Mouse (Mus musculus) adrenal gland, adult 10 weeks (tissue): ENCODE data around the gene Krtap4-2. TPM values are rescaled to one million over a fixed set of nuclear protein-coding genes. Genes with fewer than 3 reads are reported as not detected.

Experiments
- polyA plus RNA-seq: library from polyadenylated mRNA; stranded (reverse); fragments of 350-450 nt; fragmentation: Illumina TruSeq; extraction: RNeasy Lipid Tissue Mini Kit (QIAGEN cat#74804); gene quantifications from one replicate; pipeline ENCODE4 v1.2.3, GENCODE M21; 2014; ENCODE audit warnings: low read depth, low replicate concordance

Gene Krtap4-2
- polyA plus RNA-seq: not detected

DNA sequence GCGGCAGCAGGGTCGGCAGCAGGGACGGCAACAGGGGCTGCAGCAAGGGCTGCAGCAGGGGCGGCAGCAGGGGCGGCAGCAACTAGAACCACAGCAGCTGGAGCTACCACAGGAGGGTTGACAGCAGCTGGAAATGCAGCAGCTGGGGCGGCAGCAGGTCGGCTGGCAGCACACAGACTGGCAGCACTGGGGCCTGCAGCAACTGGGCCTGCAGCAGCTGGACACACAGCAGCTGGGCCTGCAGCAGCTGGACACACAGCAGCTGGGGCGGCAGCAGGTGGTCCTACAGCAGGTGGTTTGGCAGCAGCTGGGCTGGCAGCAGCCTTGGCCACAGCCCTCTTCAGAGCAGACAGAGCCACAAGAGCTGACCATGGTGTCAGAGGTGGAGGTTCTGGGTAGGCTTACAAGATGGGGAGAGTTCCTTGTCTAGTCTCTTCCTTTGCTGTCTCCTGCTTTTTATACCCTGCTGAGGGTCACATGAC, at the start of gene Krtap4-2:
Gene Krtap4-2, minus strand, starts transcription at position 432 of the 482 bp plus-strand sequence.

DNA sequence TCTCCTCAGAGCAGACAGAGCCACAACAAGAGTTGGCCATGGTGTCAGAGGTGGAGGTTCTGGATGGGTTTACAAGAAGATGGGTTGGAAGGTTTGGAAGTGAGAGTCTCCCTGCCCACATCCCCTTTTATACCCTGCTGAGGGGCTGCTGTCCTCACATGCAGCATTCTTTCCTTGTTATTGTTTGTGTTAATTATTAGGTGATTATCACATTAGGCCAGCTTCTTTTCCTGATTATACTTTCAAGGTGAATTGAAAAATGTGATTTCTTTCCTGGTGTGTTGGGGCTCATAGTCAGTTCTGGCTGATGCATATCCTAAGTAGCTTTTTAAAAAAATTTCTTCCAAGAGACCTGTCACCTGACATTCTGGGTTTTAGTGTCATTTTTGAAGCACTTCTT, 31.0 kb upstream of the Krtap4-2 start, which contains the start of gene Krtap4-6:
Gene Krtap4-6, minus strand, starts transcription at position 101 of the 400 bp plus-strand sequence.

GRCm38 (mm10) chr11:99658467-99659010, 23.7 kb upstream of the Krtap4-2 start, which contains the start of gene Gm11563:
Gene Gm11563 (minus strand): TSS chr11:99658960.

GRCm38 (mm10) chr11:99650136-99650535, 15.3 kb upstream of the Krtap4-2 start, which contains the start of gene Gm11555:
Gene Gm11555 (minus strand): TSS chr11:99650236.

GRCm38 (mm10) chr11:99643635-99644139, 8.8 kb upstream of the Krtap4-2 start, which contains the start of gene Krtap4-7:
Gene Krtap4-7 (minus strand): TSS chr11:99644089.

DNA sequence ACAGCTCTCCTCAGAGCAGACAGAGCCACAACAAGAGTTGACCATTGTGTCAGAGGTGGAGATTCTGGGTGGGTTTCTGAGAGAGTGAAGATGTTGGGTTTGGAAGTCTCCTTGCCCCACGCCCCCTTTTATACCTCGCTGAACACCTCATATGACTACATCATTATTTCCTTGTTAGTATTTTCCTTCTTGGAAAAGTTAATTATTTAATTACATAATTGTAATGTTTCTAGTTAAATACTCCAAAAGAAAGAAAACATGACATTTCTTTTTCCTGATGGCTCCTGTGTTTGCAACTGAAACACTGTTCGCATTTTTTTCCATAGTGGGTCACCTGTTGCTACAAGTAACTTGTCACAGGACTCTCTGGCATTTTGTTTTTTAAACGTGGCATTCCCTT, 6.7 kb downstream of the Krtap4-2 start, which contains the start of gene Krtap4-1:
Gene Krtap4-1, minus strand, starts transcription at position 101 of the 400 bp plus-strand sequence.

DNA sequence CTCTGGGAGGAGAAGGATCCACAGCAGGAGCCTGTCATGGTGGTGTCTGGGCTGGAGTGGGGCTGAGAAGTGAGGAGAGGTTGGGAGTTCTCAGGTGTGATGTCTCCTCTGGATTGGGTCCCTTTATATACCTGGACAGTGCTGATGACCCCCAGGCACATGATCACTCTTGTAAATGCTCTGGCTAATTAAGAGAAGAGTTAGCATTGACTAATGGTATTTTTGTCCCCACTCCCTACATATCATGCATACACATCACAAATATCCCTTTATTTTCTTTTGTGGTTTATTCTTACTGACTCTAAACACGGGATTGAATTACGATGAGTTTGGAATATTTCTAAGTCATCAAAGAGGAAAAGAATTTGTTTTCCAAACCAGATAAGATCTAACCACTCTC, 14.5 kb downstream of the Krtap4-2 start, which contains the start of gene Gm11562:
Gene Gm11562, minus strand, starts transcription at position 101 of the 400 bp plus-strand sequence.

DNA sequence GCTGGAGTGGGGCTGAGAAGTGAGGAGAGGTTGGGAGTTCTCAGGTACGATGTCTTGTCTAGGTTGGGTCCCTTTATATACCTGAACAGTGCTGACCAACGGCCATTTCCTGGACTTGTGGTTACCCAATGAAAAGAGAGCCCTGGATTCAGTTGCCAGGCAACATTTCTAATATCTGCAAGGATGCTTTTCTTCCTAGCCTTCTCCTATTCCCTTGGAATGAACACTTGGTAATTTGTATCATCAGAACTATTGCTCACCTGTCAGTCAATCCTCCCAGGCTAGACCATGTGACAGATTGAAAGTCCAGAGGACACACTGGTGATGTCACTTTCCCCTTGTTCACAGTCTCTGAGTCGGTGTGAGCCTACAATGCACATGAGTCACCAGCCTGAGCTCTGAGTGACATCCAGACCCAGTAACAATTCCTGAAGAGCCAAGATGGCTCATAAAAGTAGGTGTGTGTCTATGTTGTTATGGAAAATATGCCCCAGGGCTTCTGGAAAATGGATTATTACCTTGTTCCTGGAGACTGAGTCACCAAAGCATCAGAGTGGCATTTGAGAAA, 20.0 kb downstream of the Krtap4-2 start, which contains the start of gene Krtap2-4:
Gene Krtap2-4, minus strand, starts transcription at position 51 of the 568 bp plus-strand sequence.

DNA sequence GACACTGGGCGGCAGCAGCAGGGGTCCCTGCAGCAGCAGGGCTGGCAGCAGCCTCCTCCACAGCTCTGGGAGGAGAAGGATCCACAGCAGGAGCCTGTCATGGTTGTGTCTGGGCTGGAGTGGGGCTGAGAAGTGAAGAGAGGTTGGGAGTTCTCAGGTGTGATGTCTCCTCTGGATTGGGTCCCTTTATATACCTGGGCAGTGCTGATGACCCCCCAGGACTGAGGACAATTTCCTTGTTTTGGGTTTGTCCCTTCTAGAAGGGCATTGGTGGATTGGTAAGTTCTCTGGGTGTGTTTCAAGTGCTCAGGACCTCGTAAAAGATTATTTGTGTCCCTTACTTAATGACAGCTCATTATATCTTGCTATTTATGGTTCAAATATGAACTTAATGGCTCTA, 24.8 kb downstream of the Krtap4-2 start, which contains the start of gene Gm11937:
Gene Gm11937, minus strand, starts transcription at position 101 of the 400 bp plus-strand sequence.

GRCm38 (mm10) chr11:99603208-99603607, 31.7 kb downstream of the Krtap4-2 start, which contains the start of gene Gm11938:
Gene Gm11938 (minus strand): TSS chr11:99603308.

GRCm38 (mm10) chr11:99597742-99598141, 37.1 kb downstream of the Krtap4-2 start, which contains the start of gene Krtap9-3:
Gene Krtap9-3 (minus strand): TSS chr11:99598105.

DNA sequence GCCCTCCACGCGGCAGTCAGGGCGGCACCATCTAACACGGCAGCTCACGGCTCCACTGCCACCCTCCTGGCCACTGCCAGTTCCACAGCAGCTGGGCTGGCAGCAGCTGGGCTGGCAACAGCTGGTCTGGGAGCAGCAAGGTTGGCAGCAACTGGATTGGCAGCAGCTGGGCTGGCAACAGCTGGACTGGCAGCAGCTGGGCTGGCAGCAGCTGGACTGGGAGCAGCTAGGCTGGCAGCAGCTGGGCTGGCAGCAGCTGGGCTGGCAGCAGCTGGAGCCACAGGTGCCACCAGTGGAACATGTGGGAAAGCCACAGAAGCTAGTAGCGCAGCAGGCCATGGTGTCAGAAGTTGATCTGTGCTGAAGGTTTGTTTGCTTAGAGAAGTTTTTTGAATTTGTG, 43.9 kb downstream of the Krtap4-2 start, which contains the start of gene Krtap1-3:
Gene Krtap1-3, minus strand, starts transcription at position 359 of the 400 bp plus-strand sequence.

Other genes with a start within 250 kb of the Krtap4-2 start
- 14.8 TPM for gene Krt10, start 245.7 kb downstream of the Krtap4-2 start, polyA plus RNA-seq
- not detected for gene Krt12, start 212.8 kb downstream of the Krtap4-2 start, polyA plus RNA-seq
- gene Krt20, start 196.9 kb downstream of the Krtap4-2 start, polyA plus RNA-seq: not detected
- not detected for gene Krt23, start 141.9 kb downstream of the Krtap4-2 start, polyA plus RNA-seq
- gene Krt39, start 113.7 kb downstream of the Krtap4-2 start, polyA plus RNA-seq: not detected
- gene Krt40, start 91.9 kb downstream of the Krtap4-2 start, polyA plus RNA-seq: not detected
- not detected for gene Krtap3-3, start 84.2 kb downstream of the Krtap4-2 start, polyA plus RNA-seq
- not detected for gene Krtap3-2, start 78.2 kb downstream of the Krtap4-2 start, polyA plus RNA-seq
- not detected for gene Gm11939, start 75.6 kb downstream of the Krtap4-2 start, polyA plus RNA-seq
- gene Krtap3-1, start 68.5 kb downstream of the Krtap4-2 start, polyA plus RNA-seq: not detected
- not detected for gene Krtap1-5, start 54.1 kb downstream of the Krtap4-2 start, polyA plus RNA-seq
- not detected for gene Krtap1-4, start 51.4 kb downstream of the Krtap4-2 start, polyA plus RNA-seq
- gene Krtap1-3, start 43.7 kb downstream of the Krtap4-2 start, polyA plus RNA-seq: not detected
- not detected for gene Krtap9-3, start 37.0 kb downstream of the Krtap4-2 start, polyA plus RNA-seq
- gene Gm11938, start 31.8 kb downstream of the Krtap4-2 start, polyA plus RNA-seq: not detected
- not detected for gene Gm11937, start 24.9 kb downstream of the Krtap4-2 start, polyA plus RNA-seq
- not detected for gene Krtap2-4, start 20.2 kb downstream of the Krtap4-2 start, polyA plus RNA-seq
- gene Gm11562, start 14.6 kb downstream of the Krtap4-2 start, polyA plus RNA-seq: not detected
- gene Krtap4-1, start 6.8 kb downstream of the Krtap4-2 start, polyA plus RNA-seq: not detected
- gene Krtap4-7, start 9.0 kb upstream of the Krtap4-2 start, polyA plus RNA-seq: not detected
- gene Gm11555, start 15.2 kb upstream of the Krtap4-2 start, polyA plus RNA-seq: not detected
- gene Gm11563, start 23.9 kb upstream of the Krtap4-2 start, polyA plus RNA-seq: not detected
- gene Krtap4-6, start 30.9 kb upstream of the Krtap4-2 start, polyA plus RNA-seq: not detected
- not detected for gene Gm14190, start 55.7 kb upstream of the Krtap4-2 start, polyA plus RNA-seq
- gene Gm14180, start 99.2 kb upstream of the Krtap4-2 start, polyA plus RNA-seq: not detected
- gene Gm11595, start 137.8 kb upstream of the Krtap4-2 start, polyA plus RNA-seq: not detected
- not detected for gene Krtap4-8, start 145.6 kb upstream of the Krtap4-2 start, polyA plus RNA-seq
- gene Krtap4-9, start 150.1 kb upstream of the Krtap4-2 start, polyA plus RNA-seq: not detected
- not detected for gene Gm11596, start 158.4 kb upstream of the Krtap4-2 start, polyA plus RNA-seq
- gene Gm11569, start 163.8 kb upstream of the Krtap4-2 start, polyA plus RNA-seq: not detected
- gene Gm11554, start 169.4 kb upstream of the Krtap4-2 start, polyA plus RNA-seq: not detected
- gene Krtap4-13, start 174.8 kb upstream of the Krtap4-2 start, polyA plus RNA-seq: not detected
- not detected for gene Gm11564, start 180.6 kb upstream of the Krtap4-2 start, polyA plus RNA-seq
- gene 2300003K06Rik, start 203.0 kb upstream of the Krtap4-2 start, polyA plus RNA-seq: not detected
- gene Krtap4-16, start 216.5 kb upstream of the Krtap4-2 start, polyA plus RNA-seq: not detected
- not detected for gene Gm11568, start 222.8 kb upstream of the Krtap4-2 start, polyA plus RNA-seq
- not detected for gene Gm11559, start 229.4 kb upstream of the Krtap4-2 start, polyA plus RNA-seq
- gene Krtap9-1, start 238.3 kb upstream of the Krtap4-2 start, polyA plus RNA-seq: not detected
- gene Gm11567, start 244.1 kb upstream of the Krtap4-2 start, polyA plus RNA-seq: not detected